Mouse (Mus musculus) intestine, postnatal 0 days (tissue): ENCODE measurements around the gene Slc25a26. TPM values are rescaled to one million over a fixed set of nuclear protein-coding genes. Genes with fewer than 3 reads are reported as not detected.

Source experiments
- ATAC-seq: fragments of 200-750 bp; cut with Nextera tagmentation; 2 replicates; pipeline ENCODE4 v1.8.0; 2017; ENCODE audit warnings: mild to moderate bottlenecking, moderate TSS enrichment, moderate library complexity
- H3K27ac ChIP-seq: fragments of 300-500 bp; sonication (generic); 2 replicates; pipeline ENCODE4 v1.5.1; 2014; ENCODE audit warnings: mild to moderate bottlenecking, low read depth, low read length, moderate library complexity
- H3K27me3 ChIP-seq: fragments of 300-500 bp; sonication (generic); replicated peaks from 2 replicates; pipeline ENCODE4 v1.6.1; 2014; ENCODE audit warnings: low read length, mixed read lengths; ENCODE audit not compliant: control insufficient read depth, insufficient read depth
- H3K36me3 ChIP-seq: fragments of 300-500 bp; sonication (generic); 2 replicates; pipeline ENCODE4 v1.6.1; 2014; ENCODE audit warnings: mild to moderate bottlenecking, moderate library complexity; ENCODE audit not compliant: control insufficient read depth, insufficient read depth
- H3K4me1 ChIP-seq: fragments of 300-500 bp; sonication (generic); replicated peaks from 2 replicates; pipeline ENCODE4 v1.6.1; 2014; ENCODE audit warnings: antibody characterized with exemption, low read length, mixed read lengths; ENCODE audit not compliant: control insufficient read depth, insufficient read depth
- H3K4me2 ChIP-seq: fragments of 300-500 bp; sonication (generic); replicated peaks from 2 replicates; pipeline ENCODE4 v1.6.1; 2014; ENCODE audit warnings: low read depth, mild to moderate bottlenecking, moderate library complexity
- H3K4me3 ChIP-seq: fragments of 300-500 bp; sonication (generic); 2 replicates; pipeline ENCODE4 v1.5.1; 2014; ENCODE audit warnings: low read depth, low read length
- H3K9ac ChIP-seq: fragments of 300-500 bp; sonication (generic); 2 replicates; pipeline ENCODE4 v1.6.1; 2014; ENCODE audit warnings: mild to moderate bottlenecking, low read depth, low read length
- H3K9me3 ChIP-seq: fragments of 300-500 bp; sonication (generic); 2 replicates; pipeline ENCODE4 v1.6.1; 2016; ENCODE audit warnings: mixed run types; ENCODE audit not compliant: control insufficient read depth
- CTCF ChIP-seq: sonication (generic); IDR thresholded peaks from 2 replicates; pipeline ENCODE4 v1.5.1; 2016; ENCODE audit warnings: low read depth, mild to moderate bottlenecking, control low read depth, antibody characterized with exemption, moderate library complexity
- WGBS: fragments of 180-500 bp; shearing (Covaris S2); extraction: QIAGEN DNeasy Blood & Tissue Kit; methylation state at CpG from one replicate; pipeline ENCODE4 v1.1.7; 2014; 5-methylcytosine and 5-hydroxymethylcytosine counted together
- microRNA-seq: library from miRNA; unstranded; fragments of <30 nt; microRNA quantifications from one replicate; pipeline ENCODE4, GENCODE M21; 2016
- polyA plus RNA-seq: library from polyadenylated mRNA; unstranded; fragments of >200 nt; fragmentation: Nextera tagmentation; extraction: Ambion mirVana; gene quantifications from 2 replicates; pipeline ENCODE4 v1.2.1, GENCODE M21; 2015

Slc25a26 gene
- polyA plus RNA-seq, 1 experiment from 2014 or later: 6.1 TPM

GRCm38 (mm10) chr6:94649637-94650036, 149.5 kb downstream of the Slc25a26 start:
- Histone ChIP-seq H3K9me3 (no peaks in the 10 kb centered on the region), H3K4me3 (no peak overlapping the region), H3K36me3 (peaks cover 6% of the 10 kb centered on the region; the same call in 1 of the 2 replicates), H3K27ac (0 out of 2 replicates have a peak overlapping the region, but pooled peaks have one; percentile 15), H3K27me3 (no peaks in the 10 kb centered on the region), H3K4me1 (peaks cover 26% of the 10 kb centered on the region), H3K9ac (no peak overlapping the region), H3K4me2 (no peak overlapping the region)
- no peak for TF ChIP-seq CTCF
- 76% methylated on average over 1 of the region's 1 CpGs for WGBS
- ATAC-seq: no peak

GRCm38 (mm10) chr6:94651541-94651940, 151.4 kb downstream of the Slc25a26 start:
- no peak for TF ChIP-seq CTCF
- no peak overlapping the region for H3K9ac ChIP-seq
- no peak overlapping the region for H3K4me3 ChIP-seq
- H3K27me3 ChIP-seq: no peaks in the 10 kb centered on the region
- no peaks in the 10 kb centered on the region for H3K9me3 ChIP-seq
- H3K36me3 ChIP-seq: peaks cover 6% of the 10 kb centered on the region; the same call in 1 of the 2 replicates
- H3K4me1 ChIP-seq: peaks cover 22% of the 10 kb centered on the region
- 80% methylated on average over 17 of the region's 17 CpGs for WGBS
- H3K27ac ChIP-seq: no peak overlapping the region
- ATAC-seq: no peak
- no peak overlapping the region for H3K4me2 ChIP-seq

GRCm38 (mm10) chr6:94652659-94653213, 152.6 kb downstream of the Slc25a26 start:
- no peak overlapping the region for H3K4me2 ChIP-seq
- H3K4me3 ChIP-seq: no peak overlapping the region
- no peak overlapping the region for H3K27ac ChIP-seq
- peaks cover 6% of the 10 kb centered on the region; the same call in 1 of the 2 replicates for H3K36me3 ChIP-seq
- H3K9ac ChIP-seq: no peak overlapping the region
- 71% methylated on average over 6 of the region's 6 CpGs for WGBS
- H3K27me3 ChIP-seq: no peaks in the 10 kb centered on the region
- no peak for ATAC-seq
- TF ChIP-seq CTCF: no peak
- H3K9me3 ChIP-seq: no peaks in the 10 kb centered on the region
- peaks cover 21% of the 10 kb centered on the region for H3K4me1 ChIP-seq

DNA sequence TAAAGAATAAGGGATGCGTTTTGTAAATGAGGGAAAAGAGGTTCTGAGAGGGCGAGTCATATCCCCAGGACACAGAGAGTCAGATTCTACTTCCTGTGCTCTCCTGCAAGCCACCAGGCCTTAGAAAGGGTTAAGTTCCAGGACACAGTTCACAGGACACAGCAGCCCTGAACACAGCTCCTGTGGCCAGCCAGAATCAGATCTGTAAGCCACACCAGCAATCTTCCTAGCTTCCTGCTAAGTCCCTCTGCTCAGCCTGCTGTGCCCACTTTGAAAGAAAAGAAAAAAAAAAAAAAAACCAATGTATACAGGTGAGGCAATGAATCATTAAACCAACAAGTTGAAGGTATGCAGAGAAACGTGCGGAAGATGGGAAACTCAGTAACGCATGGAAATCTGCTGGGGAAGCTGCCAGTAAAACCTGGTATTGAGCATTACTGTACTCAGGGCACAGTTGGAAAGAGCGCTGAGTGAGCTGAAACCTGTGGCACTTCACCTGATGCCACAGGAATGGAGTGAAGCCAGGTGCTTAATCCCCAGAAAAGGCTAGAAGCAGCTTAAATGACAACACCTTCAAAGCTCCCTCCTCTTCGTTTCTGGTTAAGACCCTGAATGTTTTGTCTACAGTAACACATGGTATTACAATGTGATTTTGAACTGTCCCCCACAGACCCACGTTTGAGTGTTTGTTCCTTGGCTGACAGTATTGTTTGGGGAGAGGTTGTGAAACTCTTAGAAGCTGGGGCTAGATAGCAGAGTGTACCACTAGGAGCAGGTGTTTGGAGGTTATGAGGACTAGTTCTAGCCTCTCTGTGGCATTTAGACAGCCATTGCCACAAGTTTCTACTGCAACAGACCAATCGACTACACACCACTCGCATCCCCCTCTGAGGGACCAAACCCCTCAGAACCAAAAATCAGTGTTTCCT, 153.5 kb downstream of the Slc25a26 start:
- ATAC-seq: no peak
- H3K27ac ChIP-seq: no peak overlapping the region

More for the DNA sequence above, 153.5 kb downstream of the Slc25a26 start:
- no peaks in the 10 kb centered on the region for H3K27me3 ChIP-seq
- 62% methylated on average over 10 of the region's 10 CpGs for WGBS
- H3K9me3 ChIP-seq: no peaks in the 10 kb centered on the region
- H3K4me1 ChIP-seq: peaks cover 15% of the 10 kb centered on the region
- no peak for TF ChIP-seq CTCF
- H3K4me2 ChIP-seq: no peak overlapping the region
- H3K9ac ChIP-seq: no peak overlapping the region
- H3K36me3 ChIP-seq: peaks cover 6% of the 10 kb centered on the region; the same call in 1 of the 2 replicates
- no peak overlapping the region for H3K4me3 ChIP-seq

Small RNAs within 50 kb of the gene (microRNA-seq; reads per million reads assigned to microRNA genes)
- gene Mir7041: not detected

Other genes with a start within 250 kb of the Slc25a26 start
- gene Magi1, start 216.4 kb upstream of the Slc25a26 start, polyA plus RNA-seq: 4.2 and 5.4 TPM in 2 replicates
- gene Lrig1, start 199.8 kb downstream of the Slc25a26 start, polyA plus RNA-seq: 13.3 and 13.4 TPM in 2 replicates